Mouse (Mus musculus): ENCODE data around the gene Btrc. TPM values are rescaled to one million over a fixed set of nuclear protein-coding genes. Genes with fewer than 3 reads are reported as not detected.

Gene Btrc
- polyA plus RNA-seq, 1 experiment: 6.4 TPM

- DNase-seq (ENCODE audit: low read depth, low spot score): no peak
These were observed 54.1 kb downstream of the Btrc start for GRCm38 (mm10) chr19:45417601-45418000.

GRCm38 (mm10) chr19:45422276-45422675, 58.7 kb downstream of the Btrc start:
- WGBS: 38% methylated on average over 7 of the region's 7 CpGs
- DNase-seq (ENCODE audit: low read depth, low spot score): no peak

GRCm38 (mm10) chr19:45428146-45428545, 64.6 kb downstream of the Btrc start:
- no peak for DNase-seq (ENCODE audit: low read depth, low spot score)
- 54% methylated on average over 4 of the region's 4 CpGs for WGBS

DNA sequence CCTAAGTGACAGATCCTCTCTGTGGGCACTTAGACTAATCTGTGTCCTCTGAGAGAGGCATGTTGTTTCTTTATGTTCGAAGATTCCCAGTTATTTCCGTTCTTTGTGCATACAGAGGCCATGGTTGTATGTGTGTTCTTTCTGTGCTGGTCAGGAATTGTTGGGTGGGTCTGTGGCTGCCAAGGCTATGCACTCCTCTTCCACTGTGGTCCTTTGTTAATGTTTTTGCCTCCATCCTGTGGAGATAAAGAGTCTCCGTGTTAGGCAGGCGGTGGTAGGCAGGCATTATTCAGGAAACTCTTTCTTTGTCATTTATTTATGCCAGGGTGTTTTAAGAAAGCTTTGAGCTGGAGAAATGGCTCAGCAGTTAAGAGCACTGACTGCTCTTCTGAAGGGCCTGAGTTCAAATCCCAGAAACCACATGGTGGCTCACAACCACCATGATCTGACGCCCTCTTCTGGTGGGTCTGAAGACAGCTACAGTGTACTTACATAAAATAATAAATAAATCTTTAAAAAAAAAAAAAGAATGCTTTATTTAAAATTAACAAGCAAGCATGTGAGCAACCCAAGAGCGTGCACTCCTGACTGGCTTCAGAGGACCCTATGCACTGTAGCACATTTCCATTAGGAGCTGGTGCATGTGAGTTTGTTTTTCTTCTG, 67.6 kb downstream of the Btrc start:
- DNase-seq (ENCODE audit: low read depth, low spot score): no peak
- WGBS: 85% methylated on average over 6 of the region's 6 CpGs

DNA sequence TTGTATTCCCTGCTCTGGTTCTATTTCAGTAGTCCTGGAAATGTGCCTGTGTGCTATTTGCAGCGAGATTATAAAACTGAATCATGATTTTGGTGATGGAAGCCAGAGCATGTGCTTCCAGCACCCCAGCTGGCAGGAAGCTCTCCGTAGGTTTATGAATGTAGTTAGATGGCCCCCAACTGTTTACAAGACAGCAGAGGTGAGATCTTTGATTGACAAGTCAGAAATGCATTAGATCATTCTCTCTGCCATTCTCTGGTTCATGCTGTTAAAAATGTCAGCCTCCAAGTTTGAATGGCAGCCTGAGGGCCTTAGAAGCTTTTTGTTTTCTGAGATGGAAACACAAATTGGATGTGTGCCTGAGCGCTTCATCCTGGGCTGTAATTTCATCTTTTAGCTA, 68.8 kb downstream of the Btrc start:
- DNase-seq (ENCODE audit: low read depth, low spot score): no peak
- 69% methylated on average over 3 of the region's 3 CpGs for WGBS

DNA sequence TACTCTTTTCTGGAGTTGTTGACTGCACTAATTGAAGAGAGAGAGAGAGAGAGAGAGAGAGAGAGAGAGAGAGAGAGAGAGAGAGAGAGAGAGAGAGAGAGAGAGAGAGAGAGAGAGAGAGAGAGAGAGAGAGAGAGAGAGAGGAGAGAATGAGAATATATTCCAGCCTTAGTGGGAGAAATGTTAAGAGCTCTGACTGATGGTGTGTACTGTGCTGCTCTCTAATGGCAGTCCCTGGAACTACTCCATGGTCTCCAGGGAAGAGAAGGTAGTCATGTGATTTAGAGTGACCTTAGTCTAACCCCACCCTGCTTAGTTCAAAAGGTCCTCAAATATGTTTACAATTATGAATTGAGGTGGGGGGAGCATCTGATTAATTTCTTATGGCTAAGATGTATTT, 72.5 kb downstream of the Btrc start:
- DNase-seq (ENCODE audit: low read depth, low spot score): peak; percentile 50

DNA sequence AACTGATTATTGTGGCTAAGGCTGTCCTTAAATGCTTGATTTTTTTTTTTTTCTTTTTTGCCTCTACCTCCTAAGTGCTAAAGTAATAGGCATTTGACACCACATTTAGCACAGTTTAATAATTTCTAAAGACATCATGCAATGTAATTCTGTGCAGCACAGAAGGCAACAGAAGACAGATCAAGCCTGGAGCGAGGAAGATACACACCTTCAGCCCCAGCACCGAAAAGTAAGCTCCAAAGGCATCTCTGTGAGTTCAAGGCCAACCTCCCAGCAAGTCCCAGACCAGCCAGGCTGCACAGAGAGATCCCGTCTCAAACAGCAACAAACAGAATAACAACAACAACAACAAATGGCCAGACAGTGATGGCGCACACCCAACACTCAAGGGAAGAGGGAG, 73.6 kb downstream of the Btrc start:
- no peak for DNase-seq (ENCODE audit: low read depth, low spot score)
- 85% methylated on average over 4 of the region's 4 CpGs for WGBS

GRCm38 (mm10) chr19:45438191-45438590, 74.7 kb downstream of the Btrc start:
- DNase-seq (ENCODE audit: low read depth, low spot score): no peak
- WGBS: 97% methylated on average over 5 of the region's 5 CpGs

- 77% methylated on average over 6 of the region's 6 CpGs for WGBS
- DNase-seq (ENCODE audit: low read depth, low spot score): no peak
These were observed 75.7 kb downstream of the Btrc start for GRCm38 (mm10) chr19:45438928-45439846.

GRCm38 (mm10) chr19:45440554-45441175, 77.1 kb downstream of the Btrc start:
- WGBS: 68% methylated on average over 10 of the region's 10 CpGs
- no peak for DNase-seq (ENCODE audit: low read depth, low spot score)

DNA sequence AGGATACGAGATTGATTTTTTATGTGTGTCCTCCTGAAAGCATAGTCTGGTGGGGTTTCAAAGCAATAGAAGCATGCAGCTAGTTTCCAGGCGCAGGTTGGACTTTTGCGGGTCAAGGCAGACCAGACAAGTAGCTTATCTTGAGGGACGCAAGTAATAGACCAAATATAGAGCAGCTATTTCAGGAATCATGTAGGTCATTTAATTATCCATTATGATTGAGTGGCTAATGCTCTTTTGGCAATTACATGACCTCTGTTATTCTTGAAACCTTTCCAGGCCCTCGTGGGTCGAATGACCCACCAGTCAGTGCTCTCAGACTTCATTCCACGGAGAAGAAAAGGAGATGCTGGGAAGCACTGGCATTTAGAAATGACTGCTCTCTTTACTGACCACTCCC, 78.2 kb downstream of the Btrc start:
- WGBS: 64% methylated on average over 7 of the region's 7 CpGs
- DNase-seq (ENCODE audit: low read depth, low spot score): no peak

GRCm38 (mm10) chr19:45445253-45445933, 81.9 kb downstream of the Btrc start:
- DNase-seq (ENCODE audit: low read depth, low spot score): no peak
- 71% methylated on average over 6 of the region's 6 CpGs for WGBS

DNA sequence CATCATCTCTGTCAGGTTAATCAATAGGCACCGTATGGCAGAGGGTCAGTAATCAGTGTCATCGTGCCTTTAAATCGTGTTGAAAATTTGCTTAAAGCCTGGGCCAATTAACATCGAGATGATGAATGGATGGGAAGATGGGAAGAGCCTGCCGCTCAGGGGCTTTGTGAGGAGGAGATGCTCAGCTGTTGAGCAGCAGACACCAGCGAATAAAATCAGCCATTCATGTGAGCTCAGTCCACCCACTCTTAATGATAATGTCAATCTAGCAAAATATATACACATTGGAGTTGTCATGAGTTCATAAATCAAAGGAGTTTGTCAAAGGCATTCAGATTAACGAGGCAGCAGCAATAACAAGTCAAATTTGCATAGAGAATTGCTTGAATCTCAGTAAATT, 83.1 kb downstream of the Btrc start:
- no peak for DNase-seq (ENCODE audit: low read depth, low spot score)
- 77% methylated on average over 7 of the region's 7 CpGs for WGBS

- DNase-seq (ENCODE audit: low read depth, low spot score): no peak
- 65% methylated on average over 2 of the region's 2 CpGs for WGBS
These were observed 83.7 kb downstream of the Btrc start for GRCm38 (mm10) chr19:45447222-45447621.

- DNase-seq (ENCODE audit: low read depth, low spot score): no peak
- WGBS: 21% methylated on average over 1 of the region's 1 CpGs
These were observed 84.4 kb downstream of the Btrc start for GRCm38 (mm10) chr19:45447886-45448285.

GRCm38 (mm10) chr19:45454391-45454790, 90.9 kb downstream of the Btrc start:
- no peak for DNase-seq (ENCODE audit: low read depth, low spot score)
- WGBS: 96% methylated on average over 3 of the region's 3 CpGs

GRCm38 (mm10) chr19:45456896-45457295, 93.4 kb downstream of the Btrc start:
- no peak for DNase-seq (ENCODE audit: low read depth, low spot score)
- 94% methylated on average over 7 of the region's 7 CpGs for WGBS

DNA sequence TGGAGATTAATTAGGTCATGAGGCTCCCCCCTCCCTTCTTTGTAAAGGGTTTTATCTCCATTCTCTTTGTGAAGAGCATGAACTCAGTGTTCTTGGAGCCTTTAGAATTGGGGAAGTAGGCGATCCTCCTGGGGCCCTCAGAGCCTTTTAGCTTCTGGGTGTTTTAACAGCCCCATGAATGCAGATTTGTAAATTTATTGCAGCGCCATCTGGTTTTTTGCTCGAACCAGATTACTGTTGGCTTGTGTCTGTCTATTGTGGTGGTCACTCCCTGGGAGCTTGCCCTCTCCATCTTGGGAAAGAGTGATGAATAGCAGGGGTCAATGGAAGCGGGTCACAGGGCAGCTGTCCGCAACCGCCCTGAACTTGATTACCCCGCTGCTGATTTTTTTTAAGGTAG, 95.2 kb downstream of the Btrc start:
- no peak for DNase-seq (ENCODE audit: low read depth, low spot score)
- WGBS: 74% methylated on average over 7 of the region's 7 CpGs

GRCm38 (mm10) chr19:45459931-45460665, 96.6 kb downstream of the Btrc start:
- WGBS: 82% methylated on average over 9 of the region's 9 CpGs
- DNase-seq (ENCODE audit: low read depth, low spot score): no peak

All from large intestine, adult 2 months (tissue).